16 mouse cellular contexts compared by ENCODE assay signal in the genomic region with DNA sequence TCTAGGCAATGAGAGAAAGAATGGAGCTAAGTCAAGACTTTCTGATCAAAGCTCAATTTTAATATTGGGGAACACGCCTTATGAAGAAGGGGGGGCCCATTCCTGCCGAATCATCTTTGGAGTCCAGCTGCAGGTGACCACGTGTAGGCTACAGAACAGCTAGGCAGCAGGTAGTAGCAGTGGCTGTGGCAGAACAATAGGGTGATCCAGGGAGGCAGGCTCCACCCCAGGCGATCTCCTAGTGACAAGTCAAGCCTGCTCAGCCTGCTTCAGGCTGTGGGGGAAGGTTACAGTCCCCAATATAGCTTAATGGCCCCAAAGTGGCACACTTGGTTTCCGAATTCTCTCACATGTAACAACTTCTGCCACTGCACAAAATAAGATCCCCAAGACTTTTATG. TPM values are rescaled to one million over a fixed set of nuclear protein-coding genes. Genes with fewer than 3 reads are reported as not detected.
"Had no signal": no experiment of that assay in that cellular context is flagged by ENCODE, and none has a peak within 500 bp of the region (broad histone marks: within the 10 kb centered on the region; RNA-seq: fewer than 3 reads in every experiment).

No protein-coding gene starts in this region.

- H3K36me3 ChIP-seq: midbrain, embryonic 13.5 days; midbrain, embryonic 15.5 days; neural tube, embryonic 12.5 days; stomach, embryonic 15.5 days had no signal

- H3K4me2 ChIP-seq: lung, embryonic 14.5 days; midbrain, embryonic 11.5 days; midbrain, embryonic 13.5 days; midbrain, embryonic 15.5 days; neural tube, embryonic 12.5 days; stomach, embryonic 15.5 days had no signal

- DNase-seq: lung, adult 18-20 months; lung, embryonic 14.5 days; lung, postnatal 10 days; lung, postnatal 36 days; right cerebral cortex, postnatal 14 days; thymus, adult 2 months; thymus, postnatal 25 days; thymus, postnatal 4 days had no signal

- H3K27me3 ChIP-seq: megakaryocyte, embryonic 14.5 days; midbrain, embryonic 13.5 days; midbrain, embryonic 15.5 days; neural tube, embryonic 12.5 days; stomach, embryonic 15.5 days had no signal

- H3K9me3 ChIP-seq: megakaryocyte, embryonic 14.5 days; midbrain, embryonic 13.5 days; midbrain, embryonic 15.5 days; neural tube, embryonic 12.5 days; stomach, embryonic 15.5 days had no signal

- H3K4me1 ChIP-seq: midbrain, embryonic 13.5 days; midbrain, embryonic 15.5 days; neural tube, embryonic 12.5 days; stomach, embryonic 15.5 days had no signal

- H3K9ac ChIP-seq: lung, embryonic 14.5 days; midbrain, embryonic 13.5 days; midbrain, embryonic 15.5 days; neural tube, embryonic 12.5 days; stomach, embryonic 15.5 days had no signal

- ATAC-seq: midbrain, embryonic 13.5 days; midbrain, embryonic 15.5 days had no signal

- H3K4me3 ChIP-seq: megakaryocyte, embryonic 14.5 days; midbrain, embryonic 13.5 days; midbrain, embryonic 15.5 days; neural tube, embryonic 12.5 days; stomach, embryonic 15.5 days had no signal

- H3K27ac ChIP-seq: macrophage; midbrain, embryonic 13.5 days; midbrain, embryonic 15.5 days; neural tube, embryonic 12.5 days; stomach, embryonic 15.5 days; stomach, postnatal 0 days had no signal

RNA-seq across cellular contexts. Expression of gene Cdkl1, which starts 58.8 kb away (rescaled TPM):
- polyA plus RNA-seq: macrophage had no signal
